Mouse (Mus musculus) intestine, embryonic 14.5 days (tissue): ENCODE data around the gene Hif3a. TPM values are rescaled to one million over a fixed set of nuclear protein-coding genes. Genes with fewer than 3 reads are reported as not detected.
"Not testable (repeated sequence)": the region's sequence is repeated elsewhere in the genome, so short reads cannot be mapped to it uniquely, and the experiment has no call there.

Experiments
- ATAC-seq: fragments of 200-750 bp; cut with Nextera tagmentation; replicated peaks from 2 replicates; pipeline ENCODE4 v1.8.0; 2017; ENCODE audit warnings: low read depth, moderate number of reproducible peaks, moderate TSS enrichment, moderate library complexity; ENCODE audit not compliant: low FRiP score, low TSS enrichment
- DNase-seq: peaks from one replicate; pipeline ENCODE4 v3.0.0-alpha.2; 2018; ENCODE audit warnings: low spot score
- H3K27ac ChIP-seq: fragments of 300-500 bp; sonication (generic); 2 replicates; pipeline ENCODE4 v1.5.1; 2014; ENCODE audit warnings: low read depth, mild to moderate bottlenecking, control low read depth
- H3K27me3 ChIP-seq: fragments of 300-500 bp; sonication (generic); replicated peaks from 2 replicates; pipeline ENCODE4 v1.6.1; 2014; ENCODE audit warnings: low read length, control low read depth; ENCODE audit not compliant: control insufficient read depth, insufficient read depth
- H3K36me3 ChIP-seq: fragments of 300-500 bp; sonication (generic); 2 replicates; pipeline ENCODE4 v1.6.1; 2014; ENCODE audit warnings: low read length, control low read depth; ENCODE audit not compliant: control insufficient read depth, insufficient read depth
- H3K4me1 ChIP-seq: fragments of 300-500 bp; sonication (generic); replicated peaks from 2 replicates; pipeline ENCODE4 v1.6.1; 2014; ENCODE audit warnings: low read length, control low read depth, mixed read lengths; ENCODE audit not compliant: control insufficient read depth, insufficient read depth
- H3K4me2 ChIP-seq: fragments of 300-500 bp; sonication (generic); 2 replicates; pipeline ENCODE4 v1.6.1; 2014; ENCODE audit warnings: low read length
- H3K4me3 ChIP-seq: fragments of 300-500 bp; sonication (generic); 2 replicates; pipeline ENCODE4 v1.5.1; 2014; ENCODE audit warnings: low read depth, low read length, control low read depth, mixed read lengths
- H3K9ac ChIP-seq: fragments of 300-500 bp; sonication (generic); 2 replicates; pipeline ENCODE4 v1.6.1; 2014; ENCODE audit warnings: mild to moderate bottlenecking, low read length
- H3K9me3 ChIP-seq: fragments of 300-500 bp; sonication (generic); 2 replicates; pipeline ENCODE4 v1.6.1; 2016; ENCODE audit warnings: low read length, control low read depth; ENCODE audit not compliant: control insufficient read depth
- WGBS: fragments of 180-500 bp; shearing (Covaris S2); extraction: QIAGEN DNeasy Blood & Tissue Kit; methylation state at CpG from one replicate; pipeline ENCODE4 v1.1.7; 2014; 5-methylcytosine and 5-hydroxymethylcytosine counted together
- polyA plus RNA-seq: library from polyadenylated mRNA; unstranded; fragments of >200 nt; fragmentation: Nextera tagmentation; extraction: Ambion mirVana; gene quantifications from 2 replicates; pipeline ENCODE4 v1.2.1, GENCODE M21; 2014

Gene Hif3a
- polyA plus RNA-seq, 1 experiment from 2014 or later, result 58.2 TPM

DNA sequence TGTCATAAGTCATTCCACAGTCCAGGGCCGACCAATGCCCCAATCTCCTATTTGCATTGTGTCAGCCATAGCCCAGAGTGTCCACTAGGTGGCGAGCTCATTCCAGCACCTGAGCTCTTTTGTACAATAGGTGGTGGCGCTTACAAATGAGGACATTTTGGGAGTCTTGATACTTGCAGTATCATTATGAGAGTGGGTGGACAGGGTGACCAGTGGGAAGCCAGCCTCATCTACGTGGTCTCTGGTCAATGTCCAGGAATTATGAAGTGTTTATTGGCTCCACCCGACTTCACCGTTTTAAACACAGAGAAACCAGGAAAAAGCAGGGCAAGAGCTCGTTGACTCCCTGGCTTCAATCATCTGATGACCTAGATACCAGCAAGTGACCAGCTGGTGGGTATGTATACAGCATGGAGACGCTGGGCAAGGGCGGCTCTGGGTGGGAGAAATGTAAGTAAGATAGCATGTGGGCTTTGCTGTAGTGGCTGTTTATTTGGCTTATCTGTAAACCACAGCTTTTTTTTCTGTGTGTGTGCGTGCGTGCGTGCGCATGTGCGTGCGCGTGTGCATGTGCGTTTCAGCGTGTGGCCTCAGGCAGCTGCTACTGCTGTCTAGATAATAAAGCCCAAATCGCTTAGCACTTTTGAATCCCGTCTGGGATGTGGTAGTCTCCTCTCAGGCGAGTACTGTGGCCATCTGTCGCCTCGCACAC lies 11.8 kb upstream of the Hif3a start, which contains the start of gene Psg16:
Psg16 (plus strand) TSS at position 137 of the 712 bp plus-strand sequence.
- H3K4me3 ChIP-seq, result no peak within 1 kb of the TSS
- H3K9me3 ChIP-seq, result no peaks in the 10 kb centered on the region
- peak; percentile 79 for DNase-seq
- H3K4me1 ChIP-seq, result no peaks in the 10 kb centered on the region
- H3K4me2 ChIP-seq, result no peak within 1 kb of the TSS
- no peaks in the 10 kb centered on the region for H3K27me3 ChIP-seq
- peak; percentile 79 for ATAC-seq
- H3K9ac ChIP-seq, result no peak within 1 kb of the TSS
- no peak within 1 kb of the TSS for H3K27ac ChIP-seq
- WGBS, result 63% methylated on average over 23 of the region's 23 CpGs
- H3K36me3 ChIP-seq, result no peaks in the 10 kb centered on the region

DNA sequence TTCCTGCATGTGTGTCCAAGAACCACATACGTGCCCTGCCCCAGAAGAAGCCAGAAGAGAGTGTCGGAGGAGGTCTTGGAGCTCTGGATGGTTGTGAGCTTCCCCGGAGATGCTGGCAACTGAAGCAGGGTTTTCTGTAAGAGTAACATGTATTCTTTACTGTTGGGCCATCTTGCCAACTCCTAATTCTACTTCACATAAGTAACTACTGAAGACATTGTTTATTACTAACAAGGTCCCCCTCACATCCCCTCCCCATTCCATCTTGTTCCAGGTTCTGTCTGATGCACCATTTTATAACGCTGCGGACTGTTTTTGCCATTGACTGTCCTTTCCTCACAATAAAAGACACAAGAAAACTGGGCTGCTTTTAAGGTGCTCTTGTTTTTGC lies 11.3 kb upstream of the Hif3a start:
- Histone ChIP-seq H3K4me1 (no peaks in the 10 kb centered on the region), H3K9ac (no peak overlapping the region), H3K27me3 (no peaks in the 10 kb centered on the region), H3K4me3 (no peak overlapping the region), H3K9me3 (no peaks in the 10 kb centered on the region), H3K36me3 (no peaks in the 10 kb centered on the region), H3K27ac (no peak overlapping the region), H3K4me2 (no peak overlapping the region)
- WGBS, result 60% methylated on average over 5 of the region's 5 CpGs
- no peak for ATAC-seq
- no peak for DNase-seq

DNA sequence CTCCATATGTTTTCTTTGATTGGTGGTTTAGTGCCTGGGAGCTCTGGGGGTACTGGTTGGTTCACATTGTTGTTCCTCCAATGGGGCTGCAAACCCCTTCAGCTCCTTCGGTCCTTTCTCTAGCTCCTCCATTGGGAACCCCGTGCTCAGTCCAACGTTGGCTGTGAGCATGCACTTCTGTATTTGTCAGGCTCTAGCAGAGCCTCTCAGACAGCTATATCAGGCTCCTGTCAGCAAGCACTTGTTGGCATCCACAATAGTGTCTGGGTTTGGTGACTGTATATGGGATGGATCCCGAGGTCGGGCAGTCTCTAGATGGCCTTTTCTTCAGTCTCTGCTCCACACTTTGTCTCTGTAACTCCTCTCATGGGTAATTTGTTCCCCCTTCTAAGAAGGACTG lies 5.4 kb upstream of the Hif3a start:
- not testable (repeated sequence) for H3K4me3 ChIP-seq, H3K9me3 ChIP-seq, H3K4me2 ChIP-seq, H3K4me1 ChIP-seq, H3K36me3 ChIP-seq, H3K27ac ChIP-seq, H3K9ac ChIP-seq, H3K27me3 ChIP-seq, ATAC-seq
- peak; percentile 23 for DNase-seq
- WGBS, result 61% methylated on average over 5 of the region's 5 CpGs

DNA sequence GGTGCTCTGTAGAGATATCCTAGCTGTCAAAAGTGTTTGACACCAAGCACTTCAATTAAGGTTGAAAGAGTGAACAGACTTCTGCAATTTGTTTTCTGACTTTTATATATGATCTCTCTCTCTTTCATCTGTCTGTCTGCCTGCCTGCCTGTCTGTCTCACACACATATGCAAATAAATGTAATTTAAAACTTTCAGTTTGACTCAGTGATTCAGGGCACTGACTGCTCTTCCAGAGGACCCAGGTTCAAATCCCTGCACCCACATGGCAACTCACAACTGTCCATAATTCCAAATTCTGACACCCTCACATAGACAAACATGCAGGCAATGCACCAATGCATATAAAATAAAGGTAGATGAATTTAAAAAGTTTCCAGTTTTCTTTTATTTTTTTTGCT lies 4.8 kb upstream of the Hif3a start:
- H3K27ac ChIP-seq, result no peak overlapping the region
- H3K4me2 ChIP-seq, result no peak overlapping the region
- ATAC-seq (no peak), DNase-seq (peak; percentile 41)
- H3K36me3 ChIP-seq, result no peaks in the 10 kb centered on the region
- H3K4me3 ChIP-seq, result no peak overlapping the region
- H3K9ac ChIP-seq, result no peak overlapping the region
- H3K4me1 ChIP-seq, result peaks cover 6% of the 10 kb centered on the region; the same call in 1 of the 2 replicates
- H3K27me3 ChIP-seq, result no peaks in the 10 kb centered on the region
- no peaks in the 10 kb centered on the region for H3K9me3 ChIP-seq

DNA sequence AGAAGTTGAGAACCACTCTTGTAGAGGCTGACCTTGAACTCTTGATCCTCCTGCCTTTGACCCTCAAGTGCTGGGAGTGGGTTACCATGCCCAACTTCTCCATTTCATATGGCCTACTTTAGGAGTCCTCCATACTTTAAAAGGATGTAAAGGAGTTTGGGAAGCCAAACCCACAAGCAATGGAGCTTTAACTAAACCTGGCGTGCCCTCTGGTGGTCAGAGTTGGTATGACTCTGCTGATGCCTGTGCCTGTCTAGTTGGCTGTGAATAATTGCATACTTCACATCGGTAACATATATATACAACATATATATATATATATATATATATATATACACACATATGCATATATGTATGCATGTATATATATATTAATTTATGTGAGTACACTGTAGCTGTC lies 4.2 kb upstream of the Hif3a start:
- ATAC-seq (no peak), DNase-seq (peak; percentile 98)
- Histone ChIP-seq H3K36me3 (no peaks in the 10 kb centered on the region), H3K4me1 (peaks cover 7% of the 10 kb centered on the region), H3K4me2 (no peak overlapping the region), H3K9ac (no peak overlapping the region), H3K4me3 (no peak overlapping the region), H3K27me3 (no peaks in the 10 kb centered on the region), H3K27ac (no peak overlapping the region), H3K9me3 (no peaks in the 10 kb centered on the region)
- WGBS, result 3% methylated on average over 2 of the region's 2 CpGs

DNA sequence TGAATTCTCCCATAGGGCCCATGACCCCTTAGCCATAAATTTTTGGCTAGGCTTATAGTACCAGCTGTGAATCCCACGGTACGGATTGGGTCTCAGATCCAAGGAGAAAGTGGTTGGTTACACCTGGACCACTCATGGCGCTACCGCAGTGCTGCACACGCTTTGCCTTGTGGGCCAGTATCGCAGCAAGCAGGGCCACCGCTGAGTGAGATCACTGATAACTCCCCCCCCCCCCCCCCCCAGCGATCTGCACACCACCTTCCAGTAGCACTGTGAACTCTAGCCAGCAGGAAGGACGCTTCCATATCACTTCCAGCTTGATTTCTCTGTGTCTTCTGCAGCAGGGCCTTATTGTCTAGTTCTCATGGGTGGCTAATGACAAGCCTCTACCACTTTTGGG lies 3.4 kb upstream of the Hif3a start:
- Histone ChIP-seq H3K4me2 (no peak overlapping the region), H3K27ac (no peak overlapping the region), H3K36me3 (no peaks in the 10 kb centered on the region), H3K4me1 (peaks cover 15% of the 10 kb centered on the region), H3K9ac (no peak overlapping the region), H3K27me3 (no peaks in the 10 kb centered on the region), H3K4me3 (no peak overlapping the region), H3K9me3 (no peaks in the 10 kb centered on the region)
- WGBS, result 65% methylated on average over 9 of the region's 9 CpGs
- ATAC-seq, result no peak
- DNase-seq, result peak; percentile 46

DNA sequence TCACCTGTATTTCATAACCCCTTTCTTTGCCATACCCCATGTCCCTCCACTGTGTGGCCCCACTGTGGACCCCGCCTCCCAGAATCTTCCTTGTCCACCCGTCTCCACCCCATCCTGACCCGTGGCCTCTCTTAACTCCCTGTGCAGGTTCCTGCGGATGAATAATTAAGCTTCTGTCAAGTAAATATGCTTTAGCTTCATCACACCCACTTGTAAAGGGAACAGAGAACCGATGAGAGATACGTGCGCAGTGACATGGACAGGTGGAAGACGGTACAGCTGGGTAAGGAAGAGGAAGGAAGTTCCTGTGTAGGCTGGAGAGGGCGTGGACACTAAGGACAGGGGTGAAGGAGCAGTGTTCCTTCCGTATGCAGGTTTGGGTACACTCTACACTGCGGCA lies 618 bp upstream of the Hif3a start:
- H3K36me3 ChIP-seq, result no peaks in the 10 kb centered on the region
- H3K9ac ChIP-seq, result peak overlapping the region; percentile 64
- H3K27me3 ChIP-seq, result no peaks in the 10 kb centered on the region
- H3K4me1 ChIP-seq, result peaks cover 37% of the 10 kb centered on the region
- H3K27ac ChIP-seq, result peak overlapping the region; percentile 86
- H3K4me2 ChIP-seq, result peak overlapping the region; percentile 67
- ATAC-seq (peak; percentile 40), DNase-seq (peak; percentile 79)
- WGBS, result 11% methylated on average over 11 of the region's 11 CpGs
- H3K9me3 ChIP-seq, result no peaks in the 10 kb centered on the region
- H3K4me3 ChIP-seq, result peak overlapping the region; percentile 65

DNA sequence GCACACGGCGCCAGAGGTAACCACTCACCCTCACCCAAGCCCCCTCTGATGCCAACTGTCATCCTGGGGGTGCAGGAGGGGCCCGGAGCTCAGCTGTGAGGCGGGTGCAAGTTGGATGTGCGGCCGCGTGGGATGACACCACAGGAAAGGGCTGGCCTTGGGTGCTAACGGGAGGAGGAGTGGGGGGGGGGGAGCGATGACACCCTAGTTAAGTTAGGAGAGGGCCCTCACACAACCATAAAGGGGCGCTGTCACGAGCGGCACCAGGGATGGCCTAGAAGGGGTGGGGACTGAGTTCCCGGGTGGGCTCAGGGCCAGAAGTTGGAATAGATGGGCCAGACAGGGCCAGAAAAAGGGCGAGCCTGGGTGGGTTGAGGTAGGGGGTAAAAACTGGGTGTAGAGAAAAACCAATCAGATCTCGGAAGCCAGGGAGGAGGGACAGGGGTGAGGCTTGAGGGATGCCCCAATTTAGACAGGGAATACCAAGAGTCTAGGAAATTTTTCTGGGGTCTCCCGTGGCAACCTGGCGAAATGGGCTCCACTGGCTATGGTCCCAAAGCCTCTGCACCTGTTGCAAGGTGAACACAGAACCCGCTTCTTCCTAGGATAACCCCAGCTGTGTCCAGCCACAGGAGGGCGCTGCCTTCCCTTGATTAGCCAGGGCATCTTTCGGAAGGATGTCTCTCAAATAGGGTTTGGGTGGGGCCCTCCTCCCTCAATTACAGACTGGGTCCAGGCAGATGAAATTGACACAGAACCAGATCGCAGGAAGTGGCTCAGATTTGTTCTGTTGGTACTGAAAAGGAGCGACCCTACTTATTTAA lies 1.2 kb downstream of the Hif3a start:
- no peaks in the 10 kb centered on the region for H3K27me3 ChIP-seq
- no peaks in the 10 kb centered on the region for H3K9me3 ChIP-seq
- H3K27ac ChIP-seq, result peak overlapping the region; percentile 95
- no peaks in the 10 kb centered on the region for H3K36me3 ChIP-seq
- H3K9ac ChIP-seq, result peak overlapping the region; percentile 64
- WGBS, result 76% methylated on average over 21 of the region's 22 CpGs
- ATAC-seq, result no peak
- peak; percentile 60 for DNase-seq
- peak overlapping the region; percentile 67 for H3K4me2 ChIP-seq
- H3K4me3 ChIP-seq, result peak overlapping the region; percentile 65
- H3K4me1 ChIP-seq, result peaks cover 50% of the 10 kb centered on the region
